Mouse (Mus musculus) hindbrain, embryonic 14.5 days (tissue): ENCODE measurements around the gene Asb5. TPM values are rescaled to one million over a fixed set of nuclear protein-coding genes. Genes with fewer than 3 reads are reported as not detected.
A peak's percentile ranks its signal among the peaks of the same experiment; 100 is the strongest.
"Not testable (repeated sequence)": the region's sequence is repeated elsewhere in the genome, so short reads cannot be mapped to it uniquely, and the experiment has no call there.

Experiments used
- ATAC-seq: fragments of 200-750 bp; cut with Nextera tagmentation; 2 replicates; pipeline ENCODE4 v1.8.0; 2017; ENCODE audit warnings: moderate number of reproducible peaks, mild to moderate bottlenecking, moderate TSS enrichment, moderate library complexity; ENCODE audit not compliant: low FRiP score
- DNase-seq: peaks from one replicate; pipeline ENCODE4 v3.0.0-alpha.2; 2015; ENCODE audit warnings: low spot score
- H3K27ac ChIP-seq: fragments of 300-500 bp; sonication (generic); 2 replicates; pipeline ENCODE4 v1.5.1; 2014; ENCODE audit warnings: mild to moderate bottlenecking, moderate library complexity
- H3K27me3 ChIP-seq: fragments of 300-500 bp; sonication (generic); 2 replicates; pipeline ENCODE4 v1.6.1; 2014; ENCODE audit warnings: mild to moderate bottlenecking, low read length, mixed read lengths; ENCODE audit not compliant: control insufficient read depth, insufficient read depth
- H3K36me3 ChIP-seq: fragments of 300-500 bp; sonication (generic); replicated peaks from 2 replicates; pipeline ENCODE4 v1.6.1; 2014; ENCODE audit not compliant: control insufficient read depth, insufficient read depth
- H3K4me1 ChIP-seq: fragments of 300-500 bp; sonication (generic); replicated peaks from 2 replicates; pipeline ENCODE4 v1.6.1; 2014; ENCODE audit warnings: antibody characterized with exemption, low read length, mixed read lengths; ENCODE audit not compliant: control insufficient read depth, insufficient read depth
- H3K4me2 ChIP-seq: fragments of 300-500 bp; sonication (generic); replicated peaks from 2 replicates; pipeline ENCODE4 v1.6.1; 2014; ENCODE audit warnings: mild to moderate bottlenecking, moderate library complexity
- H3K4me3 ChIP-seq: fragments of 300-500 bp; sonication (generic); replicated peaks from 2 replicates; pipeline ENCODE4 v1.5.1; 2014; ENCODE audit warnings: mild to moderate bottlenecking, low read length
- H3K9ac ChIP-seq: fragments of 300-500 bp; sonication (generic); 2 replicates; pipeline ENCODE4 v1.6.1; 2014
- H3K9me3 ChIP-seq: fragments of 300-500 bp; sonication (generic); 2 replicates; pipeline ENCODE4 v1.6.1; 2016; ENCODE audit warnings: low read length; ENCODE audit not compliant: control insufficient read depth
- WGBS: fragments of 180-500 bp; shearing (Covaris S2); extraction: QIAGEN DNeasy Blood & Tissue Kit; methylation state at CpG from one replicate; pipeline ENCODE4 v1.1.7; 2014; 5-methylcytosine and 5-hydroxymethylcytosine counted together
- polyA plus RNA-seq: library from polyadenylated mRNA; unstranded; fragments of >200 nt; fragmentation: Nextera tagmentation; extraction: Ambion mirVana; gene quantifications from 2 replicates; pipeline ENCODE4 v1.2.1, GENCODE M21; 2014

The Asb5 gene
- polyA plus RNA-seq, 1 experiment from 2014 or later, result 9.8 TPM

DNA sequence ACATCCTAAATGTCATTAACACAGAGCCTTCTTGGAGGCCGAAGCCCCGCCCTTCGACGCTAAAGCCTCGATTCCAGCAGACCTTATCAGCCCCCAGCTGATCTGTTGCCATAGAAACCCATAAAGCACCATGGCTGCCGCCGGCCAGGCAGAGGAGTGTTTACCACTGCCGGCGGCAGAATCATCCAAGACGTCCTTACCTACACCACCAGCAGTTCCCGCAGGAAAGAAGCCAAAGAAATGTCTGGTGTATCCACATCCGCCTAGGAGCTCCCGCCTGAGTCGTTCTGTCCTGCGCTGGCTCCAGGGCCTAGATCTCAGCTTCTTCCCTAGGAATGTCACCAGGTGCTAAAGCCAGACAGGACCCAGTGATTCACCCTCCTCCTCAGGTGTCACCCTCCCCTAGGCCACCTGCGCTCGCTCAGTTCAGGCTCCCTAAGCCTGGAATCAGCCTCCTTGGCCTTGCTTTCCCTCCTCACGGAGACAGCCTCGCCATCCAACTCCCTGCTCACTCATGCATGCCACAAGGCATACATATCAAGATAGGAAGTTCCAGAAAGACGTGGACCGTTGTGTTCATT, 71.4 kb downstream of the Asb5 start, which contains the start of gene Spata4:
TSS of gene Spata4 (plus strand) at position 111 of the 581 bp plus-strand sequence.
- Histone ChIP-seq H3K27me3 (no peaks in the 10 kb centered on the region), H3K4me3 (peak within 1 kb of the TSS; percentile 30), H3K4me2 (peak within 1 kb of the TSS; percentile 68), H3K4me1 (peaks cover 5% of the 10 kb centered on the region; the same call in 1 of the 2 replicates), H3K27ac (peak within 1 kb of the TSS; percentile 56; the same call in 1 of the 2 replicates), H3K9ac (peak within 1 kb of the TSS; percentile 53), H3K9me3 (no peaks in the 10 kb centered on the region), H3K36me3 (no peaks in the 10 kb centered on the region)
- ATAC-seq (peak; percentile 94), DNase-seq (peak; percentile 73)
- 4% methylated on average over 21 of the region's 21 CpGs for WGBS

DNA sequence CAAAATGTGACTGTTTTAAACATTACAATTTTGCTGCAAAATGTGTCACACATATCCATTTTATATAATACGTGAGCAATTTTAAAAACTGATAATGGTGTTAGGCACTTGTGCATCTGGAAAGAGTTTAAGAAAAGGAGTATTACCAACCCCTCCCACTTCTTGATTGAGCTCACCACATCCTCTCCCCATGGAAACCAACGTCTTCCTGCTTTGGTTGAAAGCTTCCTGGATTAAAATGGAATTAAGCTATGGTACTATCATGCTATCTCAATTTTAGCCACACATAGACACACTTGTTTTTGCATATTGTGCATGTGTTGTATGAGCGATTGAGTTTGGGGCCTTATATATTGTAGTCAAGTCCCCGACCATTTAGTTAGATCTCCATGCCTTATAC, 74.1 kb downstream of the Asb5 start:
- Histone ChIP-seq H3K9ac (no peak overlapping the region), H3K36me3 (no peaks in the 10 kb centered on the region), H3K9me3 (no peaks in the 10 kb centered on the region), H3K4me2 (no peak overlapping the region), H3K4me1 (peaks cover 5% of the 10 kb centered on the region; the same call in 1 of the 2 replicates), H3K27ac (no peak overlapping the region), H3K4me3 (no peak overlapping the region), H3K27me3 (no peaks in the 10 kb centered on the region)
- no peak for ATAC-seq
- DNase-seq, result no peak
- WGBS, result 82% methylated on average over 4 of the region's 4 CpGs

DNA sequence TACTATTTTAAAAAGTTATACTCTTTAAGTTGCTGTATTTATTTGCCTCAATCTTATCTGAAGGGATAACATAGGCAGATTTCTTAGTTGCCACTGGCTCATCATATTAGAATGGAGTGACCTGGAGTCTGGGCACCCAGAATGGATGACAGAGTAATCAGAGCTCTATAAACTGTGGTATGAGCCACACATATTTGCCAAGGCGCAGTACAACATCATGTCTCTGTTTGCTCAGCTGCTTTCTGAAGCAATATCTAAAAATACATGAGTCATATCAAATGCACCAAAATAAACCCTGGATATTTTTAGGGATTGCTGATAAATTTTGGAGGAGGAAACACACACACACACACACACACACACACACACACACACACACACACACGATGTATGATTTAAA, 80.0 kb downstream of the Asb5 start:
- ATAC-seq (no peak), DNase-seq (no peak)
- Histone ChIP-seq H3K4me3 (no peak overlapping the region), H3K4me2 (no peak overlapping the region), H3K9ac (no peak overlapping the region), H3K9me3 (no peaks in the 10 kb centered on the region), H3K27ac (no peak overlapping the region), H3K36me3 (no peaks in the 10 kb centered on the region), H3K27me3 (no peaks in the 10 kb centered on the region), H3K4me1 (no peaks in the 10 kb centered on the region)
- 93% methylated on average over 2 of the region's 2 CpGs for WGBS

DNA sequence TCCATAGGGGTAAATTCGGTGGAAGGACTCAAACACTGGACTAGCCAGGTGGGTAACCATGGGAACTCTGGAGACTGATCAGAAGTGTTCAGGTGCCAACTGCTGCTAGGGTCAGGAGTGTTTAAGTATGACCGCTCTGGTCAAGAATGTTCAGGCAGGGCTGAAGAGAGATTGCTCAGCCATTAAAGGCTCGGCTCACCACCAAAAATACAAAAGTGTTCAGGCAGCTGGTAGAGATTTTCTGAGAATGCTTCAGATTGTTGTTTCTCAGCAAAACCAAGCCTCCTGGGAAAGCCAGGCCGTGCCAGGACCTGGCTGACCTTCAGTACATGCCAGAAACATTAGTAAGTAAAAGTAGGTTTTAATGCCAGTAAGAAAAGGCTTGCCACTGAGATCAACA, 80.9 kb downstream of the Asb5 start:
- ATAC-seq (no peak), DNase-seq (peak; percentile 21)
- H3K4me3 ChIP-seq, result no peak overlapping the region
- no peaks in the 10 kb centered on the region for H3K36me3 ChIP-seq
- no peaks in the 10 kb centered on the region for H3K27me3 ChIP-seq
- H3K9me3 ChIP-seq, result no peaks in the 10 kb centered on the region
- H3K27ac ChIP-seq, result no peak overlapping the region
- no peak overlapping the region for H3K9ac ChIP-seq
- WGBS, result 82% methylated on average over 4 of the region's 4 CpGs
- H3K4me1 ChIP-seq, result no peaks in the 10 kb centered on the region
- H3K4me2 ChIP-seq, result no peak overlapping the region

DNA sequence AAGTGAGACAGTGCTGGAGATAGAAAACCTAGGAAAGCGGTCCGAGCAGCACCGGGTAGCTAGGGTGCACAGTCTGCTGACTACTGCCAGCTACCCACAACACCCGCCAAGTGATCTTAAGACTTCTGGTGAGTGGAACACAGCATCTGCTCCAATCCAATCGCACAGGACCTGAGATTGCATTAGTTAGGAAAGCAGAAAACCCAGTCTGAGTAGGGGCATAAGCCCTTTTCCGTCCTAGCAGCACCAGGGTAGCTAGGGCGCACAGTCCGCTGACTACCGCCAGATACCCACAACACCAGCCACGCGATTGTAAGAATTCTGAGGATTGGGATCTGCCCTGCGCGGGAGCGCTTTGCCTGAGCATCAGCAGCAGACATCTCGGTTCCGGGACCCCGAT, 87.3 kb downstream of the Asb5 start:
- WGBS, result 91% methylated on average over 17 of the region's 17 CpGs
- H3K9me3 ChIP-seq, H3K4me2 ChIP-seq, H3K9ac ChIP-seq, H3K4me1 ChIP-seq, H3K27ac ChIP-seq, DNase-seq, H3K4me3 ChIP-seq, H3K27me3 ChIP-seq, H3K36me3 ChIP-seq, ATAC-seq: not testable (repeated sequence)

Other genes starting within 250 kb of the Asb5 start
- gene Spcs3, start 418 bp downstream of the Asb5 start, polyA plus RNA-seq, result 47.8 and 52.0 TPM in 2 replicates
- 0.20 and 0.43 TPM in 2 replicates for gene Spata4, start 71.2 kb downstream of the Asb5 start, polyA plus RNA-seq